In the genomic region with DNA sequence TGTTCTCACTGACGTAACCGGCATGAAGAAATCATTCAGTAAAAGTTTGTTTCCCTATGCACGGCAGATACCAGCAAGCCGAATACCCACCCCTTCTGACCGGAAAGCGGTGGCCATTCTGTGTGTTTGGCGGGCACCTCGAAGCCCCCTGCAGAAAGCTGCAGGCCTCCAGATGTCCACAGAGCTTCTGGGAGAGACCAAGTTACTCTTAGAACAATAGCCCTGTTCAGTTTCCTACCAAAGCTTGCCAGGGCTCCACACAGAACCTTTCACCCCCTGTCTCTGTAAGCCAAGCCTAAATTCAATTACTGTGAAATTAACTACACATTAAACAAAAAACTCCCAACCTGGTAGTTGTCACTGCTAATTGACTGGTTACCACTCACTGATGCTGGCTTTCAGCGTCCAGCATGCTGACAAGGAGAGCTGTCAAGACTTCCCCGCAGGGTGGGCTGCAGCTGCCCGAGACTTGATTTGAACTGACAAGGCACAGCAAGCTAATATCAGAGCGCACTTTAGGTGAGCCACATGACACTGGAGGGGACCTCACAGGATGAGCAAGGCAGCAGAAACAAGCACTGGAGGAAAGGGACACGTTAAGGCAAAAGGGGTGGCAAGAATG, we compare ENCODE assay signal across 12 mouse cellular contexts.
DNase-seq lines count a peak whose midpoint lies in the region; ATAC-seq lines count a peak whose summit lies in the region.
"Had no signal": no experiment of that assay in that cellular context is flagged by ENCODE, and none has a peak within 500 bp of the region (broad histone marks: within the 10 kb centered on the region; RNA-seq: fewer than 3 reads in every experiment).

No protein-coding gene starts in this region.

- no peaks in the 10 kb centered on the region for H3K36me3 ChIP-seq in forebrain, embryonic 14.5 days (ENCODE audit: control insufficient read depth, insufficient read depth, low read length)
- H3K36me3 ChIP-seq in limb, embryonic 10.5 days, result no peaks in the 10 kb centered on the region
- no peaks in the 10 kb centered on the region for H3K36me3 ChIP-seq in neural tube, embryonic 13.5 days
- H3K36me3 ChIP-seq in heart, embryonic 12.5 days, result no peaks in the 10 kb centered on the region
- H3K36me3 ChIP-seq: liver, embryonic 12.5 days had no signal

- no peak overlapping the region for H3K27ac ChIP-seq in forebrain, embryonic 14.5 days (ENCODE audit: low read depth, low read length)
- peak overlapping the region; percentile 15; the same call in 1 of the 2 replicates for H3K27ac ChIP-seq in limb, embryonic 10.5 days
- no peak overlapping the region for H3K27ac ChIP-seq in neural tube, embryonic 13.5 days (replicated peaks)
- H3K27ac ChIP-seq in heart, embryonic 12.5 days (ENCODE audit: poor library complexity, severe bottlenecking), result no peak overlapping the region
- H3K27ac ChIP-seq: kidney, postnatal 0 days; liver, embryonic 12.5 days; macrophage had no signal

- H3K27me3 ChIP-seq in forebrain, embryonic 14.5 days (replicated peaks; ENCODE audit: control insufficient read depth, insufficient read depth, low read length), result no peaks in the 10 kb centered on the region
- no peaks in the 10 kb centered on the region for H3K27me3 ChIP-seq in limb, embryonic 10.5 days (ENCODE audit: low read depth, poor library complexity, severe bottlenecking)
- peaks cover 17% of the 10 kb centered on the region; the same call in 1 of the 2 replicates for H3K27me3 ChIP-seq in neural tube, embryonic 13.5 days
- H3K27me3 ChIP-seq in heart, embryonic 12.5 days (replicated peaks), result no peaks in the 10 kb centered on the region
- H3K27me3 ChIP-seq: CH12.LX; liver, embryonic 12.5 days had no signal

- no peak overlapping the region; the same call in 1 of the 2 replicates for H3K4me2 ChIP-seq in forebrain, embryonic 14.5 days (ENCODE audit: low read length)
- no peak overlapping the region for H3K4me2 ChIP-seq in neural tube, embryonic 13.5 days
- no peak overlapping the region for H3K4me2 ChIP-seq in heart, embryonic 12.5 days
- H3K4me2 ChIP-seq: liver, embryonic 12.5 days had no signal

- peaks cover 9% of the 10 kb centered on the region; the same call in 1 of the 2 replicates for H3K4me1 ChIP-seq in forebrain, embryonic 14.5 days (ENCODE audit: control insufficient read depth, insufficient read depth, low read length)
- peaks cover 32% of the 10 kb centered on the region for H3K4me1 ChIP-seq in limb, embryonic 10.5 days
- peaks cover 7% of the 10 kb centered on the region for H3K4me1 ChIP-seq in neural tube, embryonic 13.5 days (replicated peaks)
- H3K4me1 ChIP-seq in heart, embryonic 12.5 days (replicated peaks), result no peaks in the 10 kb centered on the region
- H3K4me1 ChIP-seq: liver, embryonic 12.5 days had no signal

- ATAC-seq in forebrain, embryonic 14.5 days, result peak; percentile 90
- ATAC-seq in neural tube, embryonic 13.5 days (ENCODE audit: low read depth), result peak; percentile 47; the same call in 1 of the 2 replicates
- ATAC-seq in heart, embryonic 12.5 days (ENCODE audit: insufficient number of reproducible peaks, low FRiP score), result no peak
- ATAC-seq: liver, embryonic 12.5 days had no signal

- DNase-seq in embryo, embryonic 9.5 days (ENCODE audit: extremely low spot score), result peak; percentile 41
- DNase-seq in forebrain, embryonic 14.5 days (ENCODE audit: low spot score), result peak; percentile 74
- no peak for DNase-seq in limb, embryonic 10.5 days (ENCODE audit: low spot score)
- no peak for DNase-seq in heart, postnatal 4 days
- DNase-seq in gastrocnemius, adult 18-20 months (ENCODE audit: low spot score), result no peak
- DNase-seq: cerebellum, adult 2 months had no signal

- H3K4me3 ChIP-seq in forebrain, embryonic 14.5 days (ENCODE audit: low read depth, low read length), result no peak overlapping the region
- H3K4me3 ChIP-seq in limb, embryonic 10.5 days, result no peak overlapping the region
- no peak overlapping the region for H3K4me3 ChIP-seq in neural tube, embryonic 13.5 days
- H3K4me3 ChIP-seq in heart, embryonic 12.5 days, result no peak overlapping the region
- H3K4me3 ChIP-seq: liver, embryonic 12.5 days had no signal

- 17% methylated on average over 13 of the region's 13 CpGs for WGBS in forebrain, embryonic 14.5 days
- WGBS in limb, embryonic 10.5 days, result 74% methylated on average over 13 of the region's 13 CpGs
- 39% methylated on average over 13 of the region's 13 CpGs for WGBS in neural tube, embryonic 13.5 days
- 55% methylated on average over 13 of the region's 13 CpGs for WGBS in heart, embryonic 12.5 days

- H3K9me3 ChIP-seq in forebrain, embryonic 14.5 days (replicated peaks; ENCODE audit: control insufficient read depth, low read length), result no peaks in the 10 kb centered on the region
- no peaks in the 10 kb centered on the region for H3K9me3 ChIP-seq in limb, embryonic 10.5 days (replicated peaks)
- H3K9me3 ChIP-seq in neural tube, embryonic 13.5 days, result no peaks in the 10 kb centered on the region
- no peaks in the 10 kb centered on the region for H3K9me3 ChIP-seq in heart, embryonic 12.5 days (replicated peaks)
- H3K9me3 ChIP-seq: liver, embryonic 12.5 days had no signal

- H3K9ac ChIP-seq in forebrain, embryonic 14.5 days (ENCODE audit: low read length), result no peak overlapping the region
- H3K9ac ChIP-seq in neural tube, embryonic 13.5 days, result no peak overlapping the region
- H3K9ac ChIP-seq in heart, embryonic 12.5 days, result no peak overlapping the region
- H3K9ac ChIP-seq: liver, embryonic 12.5 days had no signal

Comparison
In these comparisons a context has a peak if more than half of its experiments do, and no peak if none do; other contexts are left out.
1. DNase-seq: peak in embryo, embryonic 9.5 days (single experiment) and forebrain, embryonic 14.5 days (single experiment); none in limb, embryonic 10.5 days (single experiment), heart, postnatal 4 days (single experiment) and gastrocnemius, adult 18-20 months (single experiment).